Mouse (Mus musculus) myocyte (in vitro differentiated cells): ENCODE results near the gene Mrtfb. TPM values are rescaled to one million over a fixed set of nuclear protein-coding genes. Genes with fewer than 3 reads are reported as not detected.

ENCODE experiments used
- H3K27me3 ChIP-seq: one replicate; pipeline ENCODE4 v1.6.1; 2011; ENCODE audit not compliant: control insufficient read depth, insufficient read depth, insufficient read length
- H3K36me3 ChIP-seq: one replicate; pipeline ENCODE4 v1.6.1; 2011; ENCODE audit not compliant: control insufficient read depth, insufficient read depth
- H3K4me2 ChIP-seq: one replicate; pipeline ENCODE4 v1.6.1; 2011; ENCODE audit warnings: low read depth, control low read depth
- H3K4me3 ChIP-seq: one replicate; pipeline ENCODE4 v1.5.1; 2011; ENCODE audit warnings: mild to moderate bottlenecking, control low read depth, moderate library complexity
- H3K79me2 ChIP-seq: one replicate; pipeline ENCODE4 v1.6.1; 2011; ENCODE audit not compliant: control insufficient read depth, insufficient read depth
- H3ac ChIP-seq: one replicate; pipeline ENCODE4 v1.6.1; 2011; ENCODE audit not compliant: control insufficient read depth, insufficient read length
- CEBPB ChIP-seq: IDR thresholded peaks from 2 replicates; pipeline ENCODE4 v1.6.1; 2011; ENCODE audit warnings: mild to moderate bottlenecking, moderate library complexity; ENCODE audit not compliant: poor library complexity, insufficient read depth, severe bottlenecking
- E2F4 ChIP-seq: IDR thresholded peaks from one replicate; pipeline ENCODE4 v1.6.1; 2011; ENCODE audit warnings: mild to moderate bottlenecking, control low read depth, moderate library complexity; ENCODE audit not compliant: insufficient read depth
- MAX ChIP-seq: IDR thresholded peaks from one replicate; pipeline ENCODE4 v1.6.1; 2011; ENCODE audit warnings: low read depth, mild to moderate bottlenecking, control low read depth
- MYOD1 ChIP-seq, 3 experiments: IDR thresholded peaks; one replicate each; pipeline ENCODE4 v1.6.1; 2011; ENCODE audit warnings: control low read depth in 2 of 3, low read depth in 2 of 3, mild to moderate bottlenecking in 2 of 3, moderate library complexity in 1 of 3; ENCODE audit not compliant: insufficient read length in 2 of 3, control insufficient read depth in 1 of 3
- MYOG ChIP-seq, 3 experiments: IDR thresholded peaks; one replicate each; pipeline ENCODE4 v1.6.1; 2011; ENCODE audit warnings: control low read depth in 2 of 3, low read depth in 2 of 3, mild to moderate bottlenecking in 2 of 3; ENCODE audit not compliant: insufficient read length in 2 of 3, control insufficient read depth in 1 of 3, insufficient read depth in 1 of 3
- POLR2A ChIP-seq: IDR thresholded peaks from one replicate; pipeline ENCODE4 v1.6.1; 2011; ENCODE audit warnings: low read depth, mild to moderate bottlenecking, control low read depth, moderate library complexity; ENCODE audit not compliant: insufficient read length
- POLR2AphosphoS2 ChIP-seq: IDR thresholded peaks from one replicate; pipeline ENCODE4 v1.6.1; 2011; ENCODE audit warnings: low read depth, control low read depth; ENCODE audit not compliant: insufficient read length
- REST ChIP-seq: IDR thresholded peaks from one replicate; pipeline ENCODE4 v1.6.1; 2011; ENCODE audit warnings: mild to moderate bottlenecking, control low read depth, moderate library complexity; ENCODE audit not compliant: insufficient read depth, insufficient read length
- SRF ChIP-seq: IDR thresholded peaks from one replicate; pipeline ENCODE4 v1.6.1; 2011; ENCODE audit warnings: low read depth; ENCODE audit not compliant: control insufficient read depth, insufficient read length
- TCF12 ChIP-seq: IDR thresholded peaks from one replicate; pipeline ENCODE4 v1.6.1; 2011; ENCODE audit warnings: mild to moderate bottlenecking, control low read depth; ENCODE audit not compliant: poor library complexity, insufficient read depth, severe bottlenecking
- TCF3 ChIP-seq: IDR thresholded peaks from one replicate; pipeline ENCODE4 v1.6.1; 2011; ENCODE audit warnings: low read depth, control low read depth; ENCODE audit not compliant: insufficient read length
- USF1 ChIP-seq: IDR thresholded peaks from one replicate; pipeline ENCODE4 v1.6.1; 2011; ENCODE audit warnings: low read depth, mild to moderate bottlenecking, control low read depth, moderate library complexity
- polyA plus RNA-seq: library from polyadenylated mRNA; unstranded; fragments of >200 nt; fragmentation: generic; extraction: Trizol; gene quantifications from one replicate; pipeline ENCODE4 v1.2.1, GENCODE M21; 2012; ENCODE audit warnings: missing spikeins

The Mrtfb gene
- polyA plus RNA-seq, 1 experiment: 5.2 TPM

DNA sequence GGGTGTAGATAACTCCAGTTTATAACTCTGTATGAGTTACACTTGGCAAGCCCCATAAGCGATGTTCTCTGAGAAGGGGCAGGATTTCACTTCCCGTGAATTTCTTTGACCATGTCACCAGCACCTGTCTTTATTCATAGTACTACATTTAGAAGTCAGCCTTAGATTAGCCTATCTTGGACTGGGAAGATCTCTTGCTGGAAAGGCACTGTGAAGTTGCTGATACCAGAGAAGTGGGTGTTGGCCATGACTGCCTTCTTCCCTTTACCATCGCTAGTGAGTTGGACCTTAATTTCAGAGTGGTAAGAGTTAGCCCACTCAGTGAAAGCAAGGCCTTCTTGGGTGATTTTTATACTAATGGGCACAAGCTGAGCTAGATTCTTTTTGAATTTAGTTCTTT lies 70.3 kb downstream of the Mrtfb start:
- no peak overlapping the region for H3K4me3 ChIP-seq
- peaks cover 3% of the 10 kb centered on the region for H3K79me2 ChIP-seq
- no peak overlapping the region for H3K4me2 ChIP-seq
- peaks cover 5% of the 10 kb centered on the region for H3K36me3 ChIP-seq
- H3K27me3 ChIP-seq: no peaks in the 10 kb centered on the region
- no peak overlapping the region for H3ac ChIP-seq
- TF ChIP-seq REST (no peak), MYOD1 (IDR thresholded peaks at IDR 0.05; ENCODE audit: control insufficient read depth in 1 of 3, insufficient read length in 2 of 3, low read depth in 2 of 3) (no peak), E2F4 (no peak), MYOG (IDR thresholded peaks at IDR 0.05; ENCODE audit: control insufficient read depth in 1 of 3, insufficient read depth in 1 of 3, insufficient read length in 2 of 3, low read depth in 2 of 3) (no peak), POLR2A (no peak), MAX (no peak), TCF12 (no peak), CEBPB (no peak), SRF (no peak), USF1 (no peak), TCF3 (no peak), POLR2AphosphoS2 (no peak)

DNA sequence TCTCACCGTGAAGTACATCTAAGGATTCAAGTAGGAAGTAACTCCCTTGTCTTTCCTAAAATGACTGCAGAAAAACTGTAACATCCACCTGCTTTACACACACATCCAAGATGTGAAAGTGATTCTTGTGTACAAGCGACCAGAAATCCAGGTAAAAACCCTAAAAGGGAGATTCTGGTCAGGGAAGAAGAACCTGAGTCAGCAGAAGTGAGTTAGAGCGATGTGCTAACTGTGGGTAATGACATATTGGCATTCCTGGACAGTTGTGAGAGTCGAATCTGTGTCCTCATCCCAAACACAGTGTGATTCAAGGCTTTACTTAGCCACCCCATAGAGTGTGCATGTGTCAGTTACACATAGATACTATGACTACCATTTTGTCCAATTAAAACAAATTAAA lies 72.4 kb downstream of the Mrtfb start:
- Histone ChIP-seq H3ac (no peak overlapping the region), H3K27me3 (no peaks in the 10 kb centered on the region), H3K4me2 (no peak overlapping the region), H3K4me3 (no peak overlapping the region), H3K79me2 (peaks cover 3% of the 10 kb centered on the region), H3K36me3 (peaks cover 5% of the 10 kb centered on the region)
- TF ChIP-seq MYOD1 (IDR thresholded peaks at IDR 0.05; ENCODE audit: control insufficient read depth in 1 of 3, insufficient read length in 2 of 3, low read depth in 2 of 3) (no peak), REST (no peak), POLR2AphosphoS2 (no peak), USF1 (no peak), MAX (no peak), E2F4 (no peak), CEBPB (no peak), MYOG (IDR thresholded peaks at IDR 0.05; ENCODE audit: control insufficient read depth in 1 of 3, insufficient read depth in 1 of 3, insufficient read length in 2 of 3, low read depth in 2 of 3) (no peak), TCF12 (no peak)

DNA sequence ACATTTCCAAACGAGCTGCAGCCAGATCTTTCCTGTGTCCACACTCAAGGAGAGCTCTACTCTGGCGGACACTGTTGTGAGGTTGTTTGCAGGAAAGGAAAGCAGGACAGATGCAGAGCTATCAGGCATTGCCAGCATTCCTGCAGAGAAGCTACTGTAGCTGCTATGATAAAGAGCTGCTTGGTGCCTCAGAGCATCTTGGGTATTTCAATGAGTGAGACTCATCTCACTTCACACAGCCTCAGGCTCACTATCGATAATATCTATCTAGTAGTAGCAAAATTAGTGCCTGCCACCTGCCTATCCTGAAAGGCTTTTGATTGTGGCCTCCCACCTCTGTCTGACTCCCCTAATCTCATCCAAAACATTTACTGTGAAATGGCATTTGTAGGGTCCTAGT lies 73.4 kb downstream of the Mrtfb start:
- Histone ChIP-seq H3ac (no peak overlapping the region), H3K27me3 (no peaks in the 10 kb centered on the region), H3K79me2 (peaks cover 3% of the 10 kb centered on the region), H3K4me2 (no peak overlapping the region), H3K36me3 (peaks cover 5% of the 10 kb centered on the region), H3K4me3 (no peak overlapping the region)
- TF ChIP-seq CEBPB: no peak
- no peak for TF ChIP-seq POLR2AphosphoS2
- no peak for TF ChIP-seq REST
- TF ChIP-seq E2F4: no peak
- no peak for TF ChIP-seq TCF12
- TF ChIP-seq MYOD1 (IDR thresholded peaks at IDR 0.05; ENCODE audit: control insufficient read depth in 1 of 3, insufficient read length in 2 of 3, low read depth in 2 of 3): no peak
- TF ChIP-seq TCF3: no peak
- no peak for TF ChIP-seq USF1
- TF ChIP-seq MYOG (IDR thresholded peaks at IDR 0.05; ENCODE audit: control insufficient read depth in 1 of 3, insufficient read depth in 1 of 3, insufficient read length in 2 of 3, low read depth in 2 of 3): no peak
- no peak for TF ChIP-seq POLR2A
- TF ChIP-seq SRF: no peak
- TF ChIP-seq MAX: no peak

DNA sequence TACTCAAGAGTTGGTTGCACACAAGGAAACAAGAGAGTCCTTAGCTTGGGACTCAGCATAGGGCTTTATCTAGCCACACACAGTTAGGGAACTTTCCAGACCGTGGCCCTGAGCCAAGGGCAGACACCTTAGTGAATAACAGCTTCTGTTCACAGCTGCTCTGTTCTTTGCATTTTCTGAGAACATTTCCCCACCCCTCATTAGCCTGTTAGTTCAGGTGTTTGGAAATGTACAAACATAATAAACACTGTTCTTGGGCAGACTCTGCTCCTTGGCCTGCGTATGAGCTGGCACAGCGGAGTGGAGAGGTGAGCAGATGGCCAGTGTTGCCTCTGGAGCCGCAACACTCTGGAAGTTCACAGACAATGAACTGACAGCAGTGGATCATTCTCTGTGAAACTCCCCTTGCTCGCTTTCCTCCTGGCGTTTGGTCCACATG lies 74.0 kb downstream of the Mrtfb start:
- H3K36me3 ChIP-seq: peaks cover 5% of the 10 kb centered on the region
- H3K4me2 ChIP-seq: no peak overlapping the region
- no peak overlapping the region for H3ac ChIP-seq
- TF ChIP-seq POLR2AphosphoS2: no peak
- no peak for TF ChIP-seq TCF12
- no peak for TF ChIP-seq MYOD1 (IDR thresholded peaks at IDR 0.05; ENCODE audit: control insufficient read depth in 1 of 3, insufficient read length in 2 of 3, low read depth in 2 of 3)
- TF ChIP-seq CEBPB: no peak
- no peak for TF ChIP-seq MYOG (IDR thresholded peaks at IDR 0.05; ENCODE audit: control insufficient read depth in 1 of 3, insufficient read depth in 1 of 3, insufficient read length in 2 of 3, low read depth in 2 of 3)
- no peak for TF ChIP-seq USF1
- no peak for TF ChIP-seq E2F4
- TF ChIP-seq TCF3: no peak
- TF ChIP-seq SRF: no peak
- TF ChIP-seq POLR2A: no peak
- TF ChIP-seq REST: no peak
- no peak for TF ChIP-seq MAX
- no peaks in the 10 kb centered on the region for H3K79me2 ChIP-seq
- H3K27me3 ChIP-seq: no peaks in the 10 kb centered on the region
- no peak overlapping the region for H3K4me3 ChIP-seq

DNA sequence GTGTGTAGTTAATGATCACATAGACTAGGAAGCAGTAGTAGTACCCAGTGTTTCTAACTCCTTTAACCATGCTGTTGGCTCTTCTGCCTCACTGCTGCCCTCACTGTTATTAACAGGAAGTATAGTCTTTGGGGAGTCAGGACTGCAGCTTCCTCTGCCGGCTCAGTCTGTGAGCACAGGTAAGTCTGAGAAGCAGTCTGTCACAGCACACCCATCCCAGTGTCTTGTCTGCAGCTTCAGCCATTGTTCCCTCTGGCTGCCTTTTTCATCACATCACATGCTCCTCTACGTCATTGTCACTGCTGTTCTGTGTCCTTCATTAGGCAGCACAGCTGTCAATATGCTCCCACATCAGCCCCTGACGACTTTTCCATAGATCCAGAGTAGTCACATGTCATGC lies 75.6 kb downstream of the Mrtfb start:
- Histone ChIP-seq H3K4me3 (no peak overlapping the region), H3ac (no peak overlapping the region), H3K27me3 (no peaks in the 10 kb centered on the region), H3K36me3 (peaks cover 3% of the 10 kb centered on the region), H3K4me2 (no peak overlapping the region), H3K79me2 (no peaks in the 10 kb centered on the region)
- TF ChIP-seq E2F4 (no peak), MAX (no peak), MYOD1 (IDR thresholded peaks at IDR 0.05; ENCODE audit: control insufficient read depth in 1 of 3, insufficient read length in 2 of 3, low read depth in 2 of 3) (no peak), CEBPB (no peak), MYOG (IDR thresholded peaks at IDR 0.05; ENCODE audit: control insufficient read depth in 1 of 3, insufficient read depth in 1 of 3, insufficient read length in 2 of 3, low read depth in 2 of 3) (no peak), USF1 (no peak), REST (no peak), POLR2AphosphoS2 (no peak), TCF12 (no peak), TCF3 (no peak), POLR2A (no peak)
